Mouse (Mus musculus) retina, embryonic 14.5 days (tissue): Measurements from ENCODE around the gene Dnah1.
A peak's percentile ranks its signal among the peaks of the same experiment; 100 is the strongest.

Source experiments
- DNase-seq: peaks from one replicate; pipeline ENCODE4 v3.0.0-alpha.2; 2015; ENCODE audit warnings: low spot score

Gene Dnah1

DNA sequence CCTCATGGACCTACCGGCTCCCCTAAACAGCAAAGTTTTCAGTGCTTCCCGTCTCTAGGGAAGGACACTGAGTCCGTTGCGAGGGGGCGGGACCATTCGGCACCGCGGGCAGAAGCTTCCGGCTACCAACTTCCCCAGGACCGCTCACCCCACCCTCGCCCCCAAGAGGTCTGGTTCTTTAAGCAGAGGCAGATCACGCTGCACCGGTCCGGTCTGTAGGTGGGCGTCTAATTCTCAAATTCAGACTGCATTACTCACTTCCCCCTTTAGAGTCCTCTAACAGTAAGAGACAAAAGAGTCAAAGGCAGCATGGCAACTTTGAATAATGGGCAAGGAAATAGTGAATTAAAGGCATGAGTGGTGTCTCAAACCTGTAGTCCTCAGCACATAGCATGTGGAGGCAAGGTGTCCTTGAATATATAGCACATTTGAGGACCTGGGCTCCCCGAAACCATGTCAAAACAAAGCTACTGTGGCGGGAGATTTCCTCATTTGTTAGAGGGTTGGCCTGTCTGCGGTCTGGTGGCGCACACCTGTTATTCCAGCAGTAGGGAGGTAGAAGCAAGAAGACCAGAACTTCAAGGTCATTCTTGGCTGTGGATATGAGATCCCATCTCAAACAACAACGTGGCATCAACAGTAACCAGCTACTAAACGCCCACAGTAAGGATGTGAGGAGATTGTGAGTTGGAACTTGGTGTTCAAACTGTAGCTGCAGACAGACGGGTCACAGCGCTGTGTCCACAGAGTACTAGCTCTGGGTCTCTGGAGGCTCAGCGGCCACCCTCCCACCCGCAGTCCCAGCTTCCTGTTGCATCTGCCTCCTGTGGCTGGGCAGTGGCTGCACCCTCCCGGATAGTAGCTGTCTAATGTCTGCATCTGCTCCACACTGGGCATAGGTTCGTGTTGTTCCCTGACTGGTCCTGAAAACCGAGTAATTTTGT is at the start of gene Dnah1:
Dnah1 (minus strand) TSS at position 48 of the 944 bp plus-strand sequence.
- DNase-seq, result peak; percentile 50

DNA sequence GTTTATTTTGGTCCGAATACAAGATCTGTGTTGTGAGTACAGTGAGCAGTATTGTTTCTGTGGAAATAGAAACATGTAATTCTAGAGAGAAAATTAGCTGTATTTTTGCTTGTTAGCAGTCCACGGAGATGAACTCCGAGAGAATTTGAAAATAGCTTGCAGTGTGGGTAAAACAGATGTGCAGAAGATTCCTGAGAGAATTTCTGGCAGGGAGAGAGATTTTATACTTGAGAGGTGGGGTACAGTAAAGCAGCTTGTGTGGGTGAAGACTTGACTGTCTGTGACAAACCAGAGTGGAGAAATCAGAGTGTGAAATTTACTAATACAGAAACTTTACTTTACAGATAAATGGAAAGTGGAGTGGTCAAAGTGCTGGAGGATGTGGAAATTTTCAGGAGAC is 45.7 kb upstream of the Dnah1 start:
- DNase-seq, result no peak

DNA sequence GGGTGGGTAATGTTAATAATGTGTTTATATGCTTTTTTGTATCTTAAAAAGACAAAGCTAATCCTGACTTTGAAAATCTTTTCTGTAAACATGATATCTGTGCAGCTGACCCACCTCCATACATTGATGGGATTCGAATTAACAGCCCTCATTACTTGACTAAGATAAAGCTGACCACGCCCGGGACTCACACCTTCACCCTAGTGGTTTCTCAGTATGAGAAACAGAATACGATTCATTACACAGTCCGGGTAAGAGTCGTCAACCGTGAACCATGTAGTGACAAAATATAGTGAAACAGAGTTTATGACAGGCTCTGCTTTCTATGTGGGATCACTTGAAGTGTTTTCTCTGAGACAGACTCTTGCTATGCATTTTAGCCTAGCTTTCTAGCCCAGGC is 44.3 kb upstream of the Dnah1 start:
- DNase-seq, result no peak

DNA sequence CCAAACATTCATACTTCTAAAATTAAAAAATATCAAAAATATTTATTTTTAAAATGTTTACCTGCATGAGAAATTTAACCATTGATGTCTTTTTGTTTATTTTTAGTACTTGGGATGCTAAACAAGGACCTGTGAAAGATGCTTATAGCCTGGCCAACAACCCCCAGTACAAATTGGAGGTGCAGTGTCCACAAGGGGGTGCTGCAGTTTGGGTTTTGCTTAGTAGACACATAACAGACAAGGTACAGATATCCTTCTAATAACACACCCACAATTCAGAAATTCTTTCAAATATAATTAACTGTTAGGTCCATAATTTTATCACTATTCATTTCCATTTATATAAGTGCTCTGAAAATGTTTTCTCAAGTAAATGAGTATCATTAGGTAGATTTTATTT is 41.7 kb upstream of the Dnah1 start:
- peak; percentile 77 for DNase-seq

DNA sequence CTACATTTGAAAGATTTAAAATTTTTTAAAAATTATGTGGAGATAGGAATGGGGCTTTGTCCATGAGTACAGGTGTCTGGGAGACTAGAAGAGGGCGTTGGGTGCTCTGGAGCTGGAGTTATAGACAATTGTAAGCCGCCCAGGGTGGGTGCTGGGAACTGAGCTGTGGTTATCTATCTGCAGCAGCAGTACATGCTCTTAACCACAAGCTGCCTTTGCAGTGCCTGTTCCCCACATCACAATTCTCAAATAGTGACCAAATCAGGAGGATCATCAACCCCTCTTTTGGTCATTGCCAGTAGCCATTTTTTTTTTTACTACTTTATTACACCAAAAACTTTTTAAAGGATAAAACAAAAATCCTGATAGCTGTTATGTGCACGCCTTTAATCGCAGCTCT is 40.9 kb upstream of the Dnah1 start:
- no peak for DNase-seq

DNA sequence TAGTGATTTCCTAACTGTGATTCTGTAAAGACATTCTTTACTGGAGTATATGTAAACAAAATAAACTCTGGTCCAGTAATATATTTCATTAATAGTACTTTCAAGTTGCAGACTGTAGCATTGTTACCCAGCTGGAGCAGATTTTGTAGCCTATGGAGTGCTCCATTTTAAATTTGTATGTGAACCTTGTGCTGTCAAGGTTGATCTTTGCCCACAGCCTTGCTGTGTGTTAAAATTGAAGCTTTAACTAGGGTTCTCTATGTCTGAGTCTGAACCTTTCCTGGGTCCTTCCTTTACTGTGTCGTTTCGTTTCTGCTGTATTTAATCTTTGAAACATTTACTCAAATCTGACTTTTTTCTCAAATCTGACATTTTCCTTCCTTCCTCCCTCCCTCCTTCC is 38.5 kb upstream of the Dnah1 start:
- no peak for DNase-seq

DNA sequence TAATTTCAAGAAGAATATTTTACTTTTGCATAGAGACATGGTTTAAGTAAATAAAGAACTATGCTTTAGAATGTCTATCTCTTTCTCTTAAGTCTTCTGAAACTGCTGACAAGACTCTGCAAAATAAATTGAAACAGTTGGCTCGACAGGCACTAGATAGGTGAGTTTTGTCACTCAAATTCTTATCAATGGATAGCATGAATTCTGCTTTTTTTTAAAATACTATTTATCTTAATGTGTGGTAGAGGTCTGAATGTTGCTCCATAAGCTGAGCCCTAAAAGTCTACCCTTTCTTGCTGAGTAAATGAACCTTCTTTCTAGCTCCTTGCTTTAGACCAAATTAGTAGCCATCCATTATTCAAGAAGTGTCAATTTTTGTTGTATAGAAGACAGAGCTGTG is 21.7 kb upstream of the Dnah1 start:
- DNase-seq, result no peak

DNA sequence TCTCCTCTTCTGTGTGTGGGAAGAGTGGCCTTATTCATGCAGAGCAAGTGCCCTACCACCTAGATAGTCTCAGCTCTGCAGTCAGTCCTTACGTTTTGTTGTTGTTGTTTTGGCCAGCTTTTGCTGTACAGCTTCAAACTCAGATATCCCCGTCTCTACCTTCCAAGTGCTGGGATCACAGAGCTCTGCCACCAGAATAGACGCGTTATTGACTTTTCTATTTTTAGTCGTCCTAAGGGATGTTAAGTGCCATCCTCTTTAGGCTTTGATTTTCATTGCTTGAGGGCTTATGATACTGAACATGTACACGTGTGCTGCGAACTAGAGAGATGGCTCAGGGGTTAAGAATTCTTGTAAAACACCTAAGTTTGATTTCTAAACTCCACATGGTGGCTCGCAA is 19.5 kb upstream of the Dnah1 start:
- no peak for DNase-seq

DNA sequence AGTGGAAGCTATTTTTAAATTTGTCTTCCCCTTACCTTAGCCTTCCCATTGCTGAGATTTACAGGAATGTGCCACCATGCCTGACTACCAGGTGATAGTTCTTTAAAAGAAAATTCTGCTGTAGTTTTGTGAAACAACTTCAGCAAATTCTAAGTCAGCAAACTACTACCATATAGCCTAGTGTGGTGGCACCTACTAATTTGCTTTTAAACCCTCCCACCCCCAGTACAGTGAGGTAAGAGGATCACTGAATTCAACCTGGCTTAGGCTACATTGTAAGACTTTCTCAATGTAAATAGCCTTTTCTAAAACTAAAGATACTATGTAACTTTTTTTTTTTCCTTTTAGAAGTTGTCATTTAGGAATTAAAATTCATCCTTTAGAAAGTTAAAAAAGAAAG is 14.3 kb upstream of the Dnah1 start:
- no peak for DNase-seq

DNA sequence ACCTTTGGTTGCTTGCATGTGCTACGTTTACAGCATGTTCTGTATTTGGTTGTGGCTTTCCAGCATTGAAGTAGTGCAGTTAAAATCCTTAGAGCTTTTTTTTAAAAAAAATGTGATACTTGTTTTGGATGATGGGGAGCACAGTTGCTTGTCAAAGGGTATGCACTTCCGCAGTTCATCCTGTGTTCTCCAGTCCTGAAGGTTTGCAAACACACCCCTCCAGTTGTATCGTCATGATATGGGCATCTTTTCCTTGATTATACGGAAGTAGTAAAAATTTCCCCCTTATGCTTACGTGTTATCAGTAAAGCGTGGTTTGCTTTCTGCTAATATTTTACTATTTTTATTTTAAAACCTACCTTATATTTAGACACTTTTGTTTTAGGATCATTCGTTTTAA is 13.7 kb upstream of the Dnah1 start:
- no peak for DNase-seq

DNA sequence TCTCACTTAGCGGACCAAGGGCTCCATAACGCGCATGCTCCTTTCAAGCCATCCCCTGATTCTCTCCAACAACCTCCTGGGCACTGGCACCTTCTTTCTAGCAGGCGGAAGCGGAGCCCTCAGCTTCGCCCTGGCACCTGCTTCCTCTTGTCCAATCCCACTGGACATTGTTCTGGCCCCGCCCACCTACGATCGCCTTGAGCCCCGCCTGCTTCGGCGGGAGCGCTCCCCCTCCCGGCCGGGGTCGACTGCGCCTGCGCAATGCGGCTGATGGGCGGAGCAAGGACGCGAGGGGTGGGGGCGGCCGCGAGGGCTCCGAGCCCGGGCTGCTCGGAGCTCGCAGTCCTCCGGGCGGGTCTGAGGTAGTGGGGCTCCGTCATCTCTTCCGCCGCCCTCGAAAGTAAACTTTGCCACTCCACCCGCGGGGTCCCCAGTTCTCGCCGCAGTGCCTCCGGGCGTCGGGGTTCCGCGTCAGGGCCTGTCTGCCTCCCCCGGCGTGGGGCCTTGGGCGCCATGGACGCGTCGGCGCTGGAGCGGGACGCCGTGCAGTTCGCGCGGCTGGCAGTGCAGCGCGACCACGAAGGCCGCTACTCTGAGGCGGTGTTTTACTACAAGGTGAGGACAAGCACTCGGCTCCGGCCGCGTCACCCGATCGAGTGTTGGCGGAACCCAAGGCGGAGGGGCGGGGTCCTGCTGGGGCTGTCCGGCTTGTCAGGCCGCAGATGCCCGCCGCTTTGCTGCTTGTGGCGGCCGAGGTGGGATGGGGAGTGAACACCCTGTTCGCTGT is 12.9 kb upstream of the Dnah1 start, which contains the start of gene Capn7:
Capn7 (plus strand) TSS at position 270 of the 787 bp plus-strand sequence.
- peak; percentile 99 for DNase-seq

DNA sequence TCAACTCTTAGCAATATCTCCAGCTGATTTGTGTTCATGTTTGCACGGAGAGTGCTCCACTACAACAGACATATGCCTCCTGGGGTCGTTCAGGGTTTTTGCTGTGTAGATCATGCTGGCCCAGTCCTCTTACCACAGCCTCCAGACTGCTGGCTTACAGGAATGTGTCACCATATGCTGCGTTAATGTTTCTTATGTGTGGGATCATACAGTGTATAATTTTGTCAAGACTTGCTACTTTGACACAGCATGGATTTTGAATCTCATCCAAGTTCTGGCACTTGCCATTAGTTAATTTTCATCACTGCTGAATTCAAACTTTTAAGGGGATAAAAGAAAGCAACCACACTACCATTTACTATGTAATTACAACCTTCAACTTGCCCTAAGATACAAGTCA is 12.1 kb upstream of the Dnah1 start:
- DNase-seq, result no peak

DNA sequence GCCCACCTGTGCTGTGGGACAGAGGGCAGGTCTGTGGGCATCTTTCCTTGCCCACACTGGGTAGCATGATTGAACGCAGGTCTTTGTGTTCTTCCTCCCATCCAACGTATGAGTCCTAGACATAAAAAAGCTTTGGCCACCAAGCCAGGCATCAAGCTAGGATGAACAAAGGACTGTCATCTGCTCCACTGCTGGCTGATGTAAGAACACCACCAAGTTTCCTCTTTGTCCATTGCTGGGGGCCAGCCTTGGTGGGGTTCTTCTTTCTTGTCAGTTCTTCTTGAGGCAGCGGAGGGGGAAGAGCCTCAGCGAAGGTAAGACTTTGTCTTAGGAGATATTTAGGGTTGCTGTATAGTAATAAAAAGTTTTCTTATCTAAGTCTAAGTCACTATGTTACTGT is 7.3 kb upstream of the Dnah1 start:
- no peak for DNase-seq

DNA sequence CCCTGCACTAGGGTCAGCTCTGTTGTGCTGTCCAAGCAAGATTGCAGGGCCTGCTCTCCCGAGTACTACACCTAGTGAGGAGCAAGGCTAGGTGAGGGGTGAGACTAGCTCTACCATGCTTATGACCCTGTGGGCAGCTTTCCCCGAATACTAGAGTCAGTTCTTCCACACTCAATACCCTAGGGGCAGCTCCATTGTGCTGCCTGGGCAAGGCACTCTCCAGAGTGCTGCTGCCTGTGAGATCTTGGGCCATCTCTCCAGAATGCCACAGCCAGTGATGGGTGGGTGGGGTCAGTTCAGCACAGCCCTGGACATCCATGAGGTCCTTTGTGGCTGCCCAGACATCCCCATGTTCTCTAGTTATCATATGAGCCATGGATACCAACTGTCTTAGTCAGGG is 6.0 kb upstream of the Dnah1 start:
- no peak for DNase-seq

DNA sequence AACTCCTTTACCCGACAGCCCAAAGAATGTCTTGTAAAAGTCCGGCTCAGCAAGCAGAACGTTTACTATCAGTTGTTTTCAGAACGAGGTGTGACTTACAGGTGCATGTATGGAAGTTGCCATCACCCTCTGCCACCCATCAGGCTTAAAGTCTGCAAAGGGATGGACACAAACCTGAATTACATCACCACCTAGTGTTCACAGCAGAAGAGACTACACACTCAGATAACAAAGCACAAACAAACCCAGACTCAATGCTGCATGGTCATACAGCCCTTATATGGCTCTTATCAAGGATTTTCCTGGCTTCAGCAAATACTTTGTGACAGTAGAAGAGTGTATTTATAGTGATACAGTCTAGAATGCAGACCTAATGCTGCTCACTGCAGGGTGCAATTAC is 4.0 kb upstream of the Dnah1 start:
- no peak for DNase-seq

DNA sequence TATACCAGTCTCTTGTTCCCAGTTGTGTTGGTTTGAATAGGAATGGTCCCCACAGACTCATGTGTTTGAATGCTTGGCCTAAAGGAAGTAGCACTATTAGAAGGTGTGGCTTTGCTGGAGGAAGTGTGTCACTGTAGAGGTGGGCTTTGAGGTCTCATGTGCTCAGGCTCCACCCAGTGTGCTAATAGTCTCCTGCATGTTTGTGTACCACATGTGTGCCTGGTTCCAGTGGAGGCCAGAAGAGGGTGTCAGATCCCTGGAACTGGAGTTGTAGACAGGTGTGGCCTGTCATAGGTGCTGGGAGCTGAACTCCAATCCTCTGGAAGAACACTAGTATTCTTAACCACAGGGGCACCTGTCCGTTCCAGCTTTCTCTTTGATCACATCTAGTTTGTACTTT is 3.5 kb upstream of the Dnah1 start:
- DNase-seq, result no peak

DNA sequence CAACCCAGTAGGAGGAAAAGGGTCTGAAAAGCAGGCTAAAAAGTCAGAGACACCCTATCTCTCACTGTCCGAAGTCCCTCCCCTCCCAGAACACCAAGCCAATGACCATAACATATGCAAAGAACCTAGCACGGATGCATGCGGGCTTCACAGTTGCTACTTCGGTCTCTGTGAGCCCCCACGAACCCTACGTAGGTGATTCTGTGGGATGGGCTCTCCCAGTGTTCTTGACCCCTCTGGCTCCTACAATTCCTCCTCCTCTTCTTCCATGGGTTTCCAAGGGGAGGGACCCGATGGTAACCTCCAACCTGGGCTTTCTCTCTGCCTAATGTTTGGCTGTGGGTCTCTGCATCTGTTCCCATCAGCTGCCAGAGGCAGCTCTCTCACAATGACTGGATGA is 3.1 kb upstream of the Dnah1 start:
- DNase-seq, result no peak

DNA sequence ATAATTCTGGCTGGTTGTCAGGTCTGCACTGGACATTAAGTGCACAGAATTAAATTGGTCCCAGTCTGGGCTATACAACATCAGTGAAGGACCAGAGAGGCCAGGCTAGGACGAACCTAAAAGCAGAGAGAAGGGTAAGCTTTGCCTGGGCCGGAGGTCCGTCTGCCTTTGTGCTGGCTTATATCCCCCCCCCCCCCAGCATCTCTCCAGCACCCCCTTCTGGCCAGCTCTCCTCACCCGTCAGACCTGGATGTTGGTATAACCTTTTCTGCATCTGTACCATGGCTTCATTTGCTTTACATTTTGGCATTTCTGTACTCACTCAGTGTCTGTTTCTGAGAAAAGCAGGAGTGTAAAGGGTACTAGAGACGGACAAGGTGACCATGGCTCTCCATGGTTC is 1.9 kb upstream of the Dnah1 start:
- no peak for DNase-seq

DNA sequence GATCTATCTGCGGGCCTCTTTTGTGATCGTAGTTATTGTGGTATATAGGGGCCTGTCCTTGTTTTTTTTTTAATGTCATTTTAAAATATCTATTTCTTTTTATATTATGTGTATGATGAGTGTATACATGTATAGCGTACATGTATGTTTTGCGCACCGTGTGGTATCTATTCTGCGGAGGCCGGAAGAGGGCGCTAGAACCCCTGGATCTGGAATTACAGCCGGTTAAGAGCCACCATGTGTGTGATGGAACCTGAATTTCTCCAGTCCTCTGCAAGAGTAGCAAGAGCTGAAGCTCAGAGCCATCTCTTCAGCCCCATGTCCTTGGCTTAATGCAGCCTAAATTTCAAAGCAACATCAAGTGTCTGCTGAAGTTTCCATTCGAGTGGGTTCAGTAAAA is 1.2 kb upstream of the Dnah1 start:
- DNase-seq, result no peak

DNA sequence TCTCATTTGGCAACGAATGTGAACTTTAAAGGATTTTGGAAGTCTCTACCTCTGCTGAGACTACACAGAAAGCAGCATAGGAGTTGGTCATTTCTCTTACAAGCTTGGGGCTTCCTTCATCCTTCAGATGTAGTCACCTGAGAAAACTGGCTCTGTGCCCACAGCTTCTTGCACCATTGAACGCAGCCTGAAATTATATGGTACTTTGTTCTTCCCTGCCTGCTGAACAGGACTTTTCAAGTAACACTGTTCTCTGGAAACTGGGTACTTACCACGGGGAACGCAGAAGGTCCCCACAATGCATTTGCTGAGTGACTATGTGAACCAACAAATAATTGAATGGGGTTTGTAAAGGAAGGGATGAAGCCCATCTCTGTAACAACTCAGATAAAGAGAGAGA is 507 bp downstream of the Dnah1 start:
- no peak for DNase-seq

DNA sequence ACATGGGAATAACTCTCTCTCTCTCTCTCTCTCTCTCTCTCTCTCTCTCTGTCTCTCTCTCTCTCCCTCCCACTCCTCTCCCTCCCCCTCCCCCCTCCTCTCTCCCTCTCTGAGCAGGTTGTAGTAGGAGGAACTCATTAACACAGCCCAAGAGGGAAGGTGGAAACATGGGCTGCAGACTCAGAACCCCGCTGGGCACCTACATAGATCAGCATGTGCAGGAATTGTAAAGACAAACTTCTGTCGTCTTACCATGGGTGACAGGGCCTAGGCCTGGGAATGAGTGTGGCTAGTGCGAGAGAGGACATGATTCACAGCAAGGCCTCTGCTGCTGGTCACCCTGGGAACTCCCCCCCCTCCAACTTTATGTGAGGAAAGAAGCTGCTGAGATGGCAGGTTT is 1.5 kb downstream of the Dnah1 start:
- no peak for DNase-seq

DNA sequence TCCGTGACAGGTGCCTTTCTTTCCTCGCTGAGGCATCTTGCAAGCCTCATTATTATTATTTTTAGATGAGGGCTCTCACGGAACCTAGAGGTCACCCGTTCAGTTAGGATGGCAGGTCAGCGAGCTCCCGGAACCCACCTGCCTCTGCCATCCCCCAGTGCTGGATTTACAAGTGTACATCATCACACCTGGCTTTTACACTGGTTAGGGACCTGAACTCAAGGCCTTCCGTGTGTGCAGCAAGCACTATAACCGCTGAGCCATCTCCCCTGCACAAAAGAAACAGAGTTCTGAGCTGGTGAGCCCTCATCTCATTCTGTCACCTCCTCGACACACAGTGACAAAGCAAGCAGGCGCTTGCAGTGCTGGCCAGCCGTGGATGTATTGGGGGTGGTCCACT is 2.5 kb downstream of the Dnah1 start:
- no peak for DNase-seq

DNA sequence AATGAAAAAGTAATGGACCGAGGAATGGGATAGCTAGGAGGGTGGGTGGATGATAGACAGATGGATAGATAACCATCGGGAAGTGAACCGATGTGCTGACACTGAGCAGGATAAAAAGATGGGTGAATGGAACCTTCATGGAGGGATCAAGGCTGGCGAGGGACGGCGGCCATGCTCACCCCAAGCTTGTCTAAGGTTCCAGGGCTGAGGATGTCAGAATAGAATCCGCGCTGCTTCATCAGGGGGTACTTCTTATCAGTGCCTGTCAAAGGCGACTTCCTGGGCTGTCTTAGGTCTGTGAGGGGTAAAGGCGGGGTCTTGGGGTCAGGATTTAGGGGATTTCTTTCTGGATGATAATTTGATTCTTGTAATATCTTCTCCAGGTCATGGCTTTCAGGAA is 4.2 kb downstream of the Dnah1 start:
- no peak for DNase-seq
